Mouse (Mus musculus) cortical plate, adult 2 months (tissue): Measurements from ENCODE around the gene Fam173a.

Experiments used
- CTCF ChIP-seq: fragments of 200-500 bp; IDR thresholded peaks from 2 replicates; pipeline ENCODE4 v1.5.1; 2011; ENCODE audit warnings: mild to moderate bottlenecking, control low read depth, low read length; ENCODE audit not compliant: insufficient read depth; ENCODE audit errors: extremely low read depth
- POLR2A ChIP-seq: fragments of 200-500 bp; IDR thresholded peaks from 2 replicates; pipeline ENCODE4 v1.6.1; 2011; ENCODE audit warnings: mild to moderate bottlenecking, low read length, control low read depth; ENCODE audit not compliant: insufficient read depth; ENCODE audit errors: extremely low read depth

DNA sequence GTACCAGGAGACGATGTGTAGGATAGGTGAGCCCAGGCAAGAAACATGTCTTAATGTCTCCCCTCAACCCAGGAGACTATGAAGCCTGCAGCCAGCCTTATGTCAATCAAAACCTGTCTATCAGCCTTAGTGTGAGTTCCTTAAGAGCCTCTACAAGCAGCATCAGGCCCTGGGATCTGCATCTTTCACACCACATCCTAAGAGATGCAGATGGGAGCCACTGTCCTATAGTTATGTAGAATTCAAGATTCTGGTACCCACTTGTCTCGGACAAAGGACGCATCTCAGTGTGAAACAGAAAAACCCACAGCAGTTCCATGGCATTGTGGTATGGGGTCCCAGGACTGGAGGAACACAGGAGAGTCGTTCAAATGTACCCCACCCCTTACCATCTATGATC, 37.6 kb downstream of the Fam173a start:
- TF ChIP-seq CTCF (no peak), POLR2A (no peak)
